Mouse (Mus musculus): ENCODE data around the gene Gmpr.

- TF ChIP-seq CTCF (IDR thresholded peaks at IDR 0.05; ENCODE audit: control insufficient read depth, insufficient read depth, low read length): no peak
- no peak for TF ChIP-seq POLR2A (IDR thresholded peaks at IDR 0.05; ENCODE audit: borderline replicate concordance, control insufficient read depth, low read depth, low read length)
Observed at GRCm38 (mm10) chr13:45526230-45526629, 19.0 kb downstream of the Gmpr start.
